Mouse (Mus musculus): ENCODE results near the gene Armc8. TPM values are rescaled to one million over a fixed set of nuclear protein-coding genes. Genes with fewer than 3 reads are reported as not detected.

The Armc8 gene
- polyA plus RNA-seq, 1 experiment, result 10.9 TPM

DNA sequence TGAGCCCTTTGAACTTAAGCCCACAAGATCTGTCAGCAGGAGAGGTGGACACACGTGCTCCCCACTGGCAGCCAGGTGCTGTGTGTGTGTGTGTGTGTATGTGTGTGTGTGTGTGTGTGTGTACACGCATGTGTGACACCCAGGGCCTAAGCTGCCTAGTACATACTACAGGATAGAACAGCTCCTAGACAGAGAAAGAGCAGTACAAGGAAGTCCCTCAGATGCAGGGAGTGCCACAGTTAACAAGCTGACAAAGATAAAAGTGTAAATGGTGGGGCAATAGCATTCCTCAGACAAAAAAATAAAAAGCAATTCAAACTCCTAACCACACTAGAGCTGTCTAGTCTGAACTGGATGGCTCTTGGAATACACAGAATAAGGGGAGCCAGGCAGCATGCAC, 16.6 kb downstream of the Armc8 start:
- no peak for TF ChIP-seq CTCF (IDR thresholded peaks at IDR 0.05; ENCODE audit: insufficient read depth, low read length)
- TF ChIP-seq POLR2A (IDR thresholded peaks at IDR 0.05; ENCODE audit: borderline replicate concordance, extremely low read depth, low read depth, low read length), result no peak
- Histone ChIP-seq H3K4me1 (ENCODE audit: control insufficient read depth, insufficient read depth, low read length) (no peaks in the 10 kb centered on the region; the same call in none of the 2 replicates), H3K4me3 (replicated peaks; ENCODE audit: extremely low read depth, low read depth, low read length) (no peak overlapping the region)
- WGBS, result 76% methylated on average over 2 of the region's 2 CpGs
- DNase-seq, result no peak

DNA sequence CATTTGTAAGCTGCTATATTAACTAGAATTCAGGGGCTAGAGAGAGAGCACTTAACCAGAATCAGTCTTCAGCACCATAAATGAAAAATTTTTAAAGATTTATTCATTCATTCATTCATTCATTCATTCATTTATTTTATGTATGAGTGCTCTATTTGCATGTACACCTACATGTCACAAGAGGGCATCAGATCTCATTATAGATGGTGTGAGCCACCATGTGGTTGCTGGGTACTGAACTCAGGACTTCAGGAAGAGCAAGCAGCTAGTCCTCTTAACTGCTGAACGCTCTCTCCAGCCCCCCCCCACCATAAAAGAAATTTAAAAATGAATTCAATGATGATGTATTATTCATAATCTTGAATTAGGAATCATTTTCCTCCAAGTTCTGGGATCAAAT, 22.4 kb downstream of the Armc8 start:
- Histone ChIP-seq H3K4me1 (ENCODE audit: control insufficient read depth, insufficient read depth, low read length) (no peaks in the 10 kb centered on the region), H3K4me3 (replicated peaks; ENCODE audit: extremely low read depth, low read depth, low read length) (no peak overlapping the region)
- TF ChIP-seq CTCF (IDR thresholded peaks at IDR 0.05; ENCODE audit: insufficient read depth, low read length) (no peak), POLR2A (IDR thresholded peaks at IDR 0.05; ENCODE audit: borderline replicate concordance, extremely low read depth, low read depth, low read length) (no peak)
- DNase-seq, result no peak
- 95% methylated on average over 1 of the region's 1 CpGs for WGBS

DNA sequence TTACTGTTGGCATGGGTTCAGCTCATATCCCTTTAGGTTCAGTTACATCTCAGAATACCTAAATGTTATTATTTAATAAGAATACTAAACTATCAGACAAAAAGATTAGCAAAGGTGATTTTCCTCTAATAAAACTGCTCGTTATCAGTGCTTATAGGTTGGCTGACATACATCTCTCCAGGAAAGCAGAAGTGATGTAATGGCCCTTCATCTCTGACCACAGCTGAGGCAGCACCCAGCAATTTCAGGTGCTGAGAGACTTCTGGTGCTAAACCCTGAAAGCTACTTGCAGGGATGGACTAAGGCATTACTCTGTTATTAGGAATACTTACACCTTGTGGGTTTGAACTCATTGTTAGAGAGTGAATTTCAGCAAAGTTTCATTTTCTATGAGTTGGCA, 36.8 kb downstream of the Armc8 start:
- no peak overlapping the region for H3K4me3 ChIP-seq (replicated peaks; ENCODE audit: extremely low read depth, low read depth, low read length)
- TF ChIP-seq POLR2A (IDR thresholded peaks at IDR 0.05; ENCODE audit: borderline replicate concordance, extremely low read depth, low read depth, low read length) (no peak), CTCF (IDR thresholded peaks at IDR 0.05; ENCODE audit: insufficient read depth, low read length) (no peak)
- WGBS, result 85% methylated on average over 1 of the region's 1 CpGs
- H3K4me1 ChIP-seq (ENCODE audit: control insufficient read depth, insufficient read depth, low read length), result no peaks in the 10 kb centered on the region
- DNase-seq, result no peak

DNA sequence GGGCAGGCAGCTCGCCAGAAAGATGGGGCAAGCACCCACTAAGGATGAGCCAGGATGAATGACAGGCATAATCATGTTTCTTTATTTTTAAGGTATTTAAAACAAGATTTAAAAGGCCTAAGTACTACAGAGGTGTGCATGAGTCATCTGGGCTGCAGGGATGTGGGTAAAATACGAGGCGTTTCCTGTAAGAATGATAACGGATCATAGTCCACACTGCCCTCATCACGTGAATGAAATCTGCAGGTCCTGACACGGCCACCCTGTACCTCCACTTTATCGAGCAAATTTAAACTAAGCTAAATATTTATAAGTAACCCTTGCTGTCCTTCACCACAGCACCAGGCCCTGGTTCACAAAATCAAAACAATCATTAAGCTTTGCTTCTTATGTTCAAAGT, 62.8 kb downstream of the Armc8 start:
- Histone ChIP-seq H3K4me3 (replicated peaks; ENCODE audit: extremely low read depth, low read depth, low read length) (no peak overlapping the region), H3K4me1 (ENCODE audit: control insufficient read depth, insufficient read depth, low read length) (no peaks in the 10 kb centered on the region)
- WGBS, result 62% methylated on average over 7 of the region's 7 CpGs
- TF ChIP-seq CTCF (IDR thresholded peaks at IDR 0.05; ENCODE audit: insufficient read depth, low read length) (no peak), POLR2A (IDR thresholded peaks at IDR 0.05; ENCODE audit: borderline replicate concordance, extremely low read depth, low read depth, low read length) (no peak)
- no peak for DNase-seq

DNA sequence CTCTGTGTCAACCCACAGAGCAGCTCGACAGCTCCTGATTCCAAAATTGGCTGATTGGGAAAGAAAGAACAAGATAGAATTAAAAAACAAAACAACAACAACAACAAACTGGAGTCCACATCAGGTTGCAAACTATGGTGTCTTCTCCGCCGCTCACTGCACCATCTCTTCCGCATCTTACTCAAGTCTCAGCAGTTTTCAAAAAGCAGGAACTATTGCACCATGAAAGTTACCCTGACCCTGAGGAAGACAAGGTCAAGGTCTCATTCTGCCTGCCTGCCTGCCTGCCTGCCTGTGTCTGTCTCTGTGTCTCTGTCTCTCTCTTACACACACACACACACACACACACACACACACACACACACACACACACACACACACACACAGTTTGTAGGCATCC, 69.4 kb downstream of the Armc8 start:
- WGBS, result 92% methylated on average over 4 of the region's 4 CpGs
- H3K4me3 ChIP-seq (replicated peaks; ENCODE audit: extremely low read depth, low read depth, low read length), result no peak overlapping the region
- TF ChIP-seq CTCF (IDR thresholded peaks at IDR 0.05; ENCODE audit: insufficient read depth, low read length) (no peak), POLR2A (IDR thresholded peaks at IDR 0.05; ENCODE audit: borderline replicate concordance, extremely low read depth, low read depth, low read length) (no peak)
- H3K4me1 ChIP-seq (ENCODE audit: control insufficient read depth, insufficient read depth, low read length), result no peaks in the 10 kb centered on the region
- no peak for DNase-seq

DNA sequence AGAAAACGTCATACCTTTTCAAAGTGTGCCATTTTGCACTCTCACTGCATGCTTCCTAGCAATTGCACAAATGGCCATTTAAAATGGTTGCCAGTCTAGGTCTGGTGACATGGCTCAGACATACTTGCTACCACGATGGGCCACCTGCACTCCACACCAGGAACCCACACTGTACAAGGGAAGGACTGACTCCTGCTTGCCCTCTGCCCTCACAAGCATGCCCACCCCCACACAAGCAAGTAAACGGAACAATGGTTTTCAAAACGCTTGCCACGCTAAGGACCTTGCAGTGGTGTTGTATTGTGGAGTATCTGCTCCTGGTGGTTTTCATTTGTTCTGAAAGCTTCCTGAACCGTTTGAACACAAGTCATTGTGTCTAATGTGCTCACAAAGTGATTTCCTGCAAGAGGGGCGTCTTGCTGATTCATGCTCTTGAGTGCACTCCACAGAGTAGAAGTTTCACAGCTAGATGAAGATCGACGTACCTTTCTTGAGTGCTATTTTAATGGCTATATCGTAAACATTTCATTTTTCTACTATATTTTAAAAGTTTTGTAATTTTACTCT, 76.0 kb downstream of the Armc8 start:
- WGBS, result 61% methylated on average over 10 of the region's 10 CpGs
- no peak for TF ChIP-seq CTCF (IDR thresholded peaks at IDR 0.05; ENCODE audit: insufficient read depth, low read length)
- no peak for TF ChIP-seq POLR2A (IDR thresholded peaks at IDR 0.05; ENCODE audit: borderline replicate concordance, extremely low read depth, low read depth, low read length)
- Histone ChIP-seq H3K4me3 (replicated peaks; ENCODE audit: extremely low read depth, low read depth, low read length) (no peak overlapping the region), H3K4me1 (ENCODE audit: control insufficient read depth, insufficient read depth, low read length) (no peaks in the 10 kb centered on the region)
- DNase-seq, result no peak

DNA sequence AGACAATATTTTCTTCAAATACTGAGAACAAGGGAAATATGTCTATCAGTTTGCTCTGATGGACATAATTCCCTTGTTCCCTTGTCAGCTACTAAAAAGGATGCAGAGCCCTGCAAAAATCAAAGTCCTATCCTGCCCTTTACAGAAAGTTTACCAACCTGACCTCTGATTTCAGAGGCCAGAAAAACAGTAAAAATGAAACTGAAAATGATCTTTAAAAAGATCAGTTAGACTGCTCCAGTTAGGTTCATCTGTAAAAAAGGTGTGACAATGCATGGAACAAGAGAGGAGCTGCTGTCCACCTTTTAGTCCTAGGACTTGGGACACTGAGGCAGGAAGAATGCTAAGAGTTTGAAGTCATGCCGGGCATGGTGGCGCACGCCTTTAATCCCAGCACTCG, 77.6 kb downstream of the Armc8 start:
- DNase-seq, result no peak
- WGBS, result 93% methylated on average over 4 of the region's 4 CpGs
- Histone ChIP-seq H3K4me1 (ENCODE audit: control insufficient read depth, insufficient read depth, low read length) (no peaks in the 10 kb centered on the region), H3K4me3 (replicated peaks; ENCODE audit: extremely low read depth, low read depth, low read length) (no peak overlapping the region)
- TF ChIP-seq POLR2A (IDR thresholded peaks at IDR 0.05; ENCODE audit: borderline replicate concordance, extremely low read depth, low read depth, low read length), result no peak
- TF ChIP-seq CTCF (IDR thresholded peaks at IDR 0.05; ENCODE audit: insufficient read depth, low read length), result no peak

DNA sequence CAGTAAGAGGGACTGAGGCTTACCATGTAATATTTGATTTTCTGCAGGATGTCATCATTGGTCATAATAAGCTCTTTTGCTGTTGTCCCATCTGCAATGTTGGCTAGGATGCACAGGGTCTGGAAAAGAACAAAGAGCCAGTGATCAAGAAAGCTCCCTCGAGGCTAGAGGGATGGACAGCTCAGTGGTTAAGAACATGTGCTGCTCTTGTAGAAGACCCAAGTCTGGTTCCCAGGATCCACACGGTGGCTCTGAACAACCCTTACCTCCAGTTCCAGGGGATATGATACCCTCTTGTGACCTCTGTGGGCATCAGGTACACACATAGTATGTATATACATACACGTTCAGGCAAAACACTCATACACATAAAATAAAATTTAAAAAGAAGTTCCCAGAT, 80.9 kb downstream of the Armc8 start:
- H3K4me3 ChIP-seq (replicated peaks; ENCODE audit: extremely low read depth, low read depth, low read length), result no peak overlapping the region
- H3K4me1 ChIP-seq (ENCODE audit: control insufficient read depth, insufficient read depth, low read length), result no peaks in the 10 kb centered on the region
- TF ChIP-seq CTCF (IDR thresholded peaks at IDR 0.05; ENCODE audit: insufficient read depth, low read length) (no peak), POLR2A (IDR thresholded peaks at IDR 0.05; ENCODE audit: borderline replicate concordance, extremely low read depth, low read depth, low read length) (no peak)
- 74% methylated on average over 3 of the region's 3 CpGs for WGBS
- DNase-seq, result no peak

DNA sequence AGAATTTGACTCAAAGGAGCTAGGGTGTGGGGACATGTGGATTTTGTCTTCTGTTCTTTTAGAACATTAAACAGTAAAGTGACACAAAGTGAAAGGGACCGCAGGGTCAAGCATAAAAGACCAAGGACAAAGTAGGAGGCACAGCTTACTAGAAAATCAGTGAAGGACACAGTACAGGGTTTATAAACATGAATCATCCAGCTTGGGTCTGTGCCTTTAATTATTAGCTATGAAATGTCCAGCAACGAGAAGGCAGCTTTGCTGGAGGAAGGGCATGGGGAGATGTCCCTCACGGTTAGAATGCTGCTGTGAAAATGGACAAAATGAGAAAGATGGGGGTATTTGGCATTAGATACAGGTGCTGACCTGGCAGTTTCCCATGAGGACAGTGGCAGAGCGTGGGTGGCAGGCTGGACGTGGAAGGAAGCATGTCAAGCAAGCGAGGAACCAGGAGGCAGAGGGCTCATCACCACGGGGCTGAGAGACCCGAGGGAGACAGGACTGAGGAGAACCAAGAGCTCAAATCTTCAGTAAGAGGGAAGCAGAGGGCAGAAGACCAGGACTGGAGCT, 81.5 kb downstream of the Armc8 start:
- Histone ChIP-seq H3K4me1 (ENCODE audit: control insufficient read depth, insufficient read depth, low read length) (no peaks in the 10 kb centered on the region), H3K4me3 (replicated peaks; ENCODE audit: extremely low read depth, low read depth, low read length) (no peak overlapping the region)
- no peak for TF ChIP-seq POLR2A (IDR thresholded peaks at IDR 0.05; ENCODE audit: borderline replicate concordance, extremely low read depth, low read depth, low read length)
- DNase-seq, result no peak
- WGBS, result 82% methylated on average over 8 of the region's 8 CpGs

DNA sequence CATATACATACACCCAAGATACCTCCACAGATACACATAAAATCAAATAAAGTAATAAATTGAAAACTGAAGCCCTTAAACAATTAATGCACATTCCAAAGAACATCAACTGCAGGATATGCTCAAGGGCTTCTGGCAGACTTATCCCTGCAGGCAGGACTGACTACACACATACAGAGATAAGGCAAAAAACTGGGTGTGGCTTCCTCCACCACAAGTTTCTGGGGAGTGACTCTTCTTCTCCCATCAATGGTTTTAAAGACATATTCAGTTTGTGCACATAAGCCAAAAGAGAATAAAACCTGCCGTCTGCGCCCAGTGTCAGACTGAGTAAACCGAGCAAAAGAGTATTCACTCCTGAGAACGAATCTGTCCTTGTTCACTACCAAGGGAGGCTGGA, 83.6 kb downstream of the Armc8 start:
- no peak for TF ChIP-seq POLR2A (IDR thresholded peaks at IDR 0.05; ENCODE audit: borderline replicate concordance, extremely low read depth, low read depth, low read length)
- TF ChIP-seq CTCF (IDR thresholded peaks at IDR 0.05; ENCODE audit: insufficient read depth, low read length), result no peak
- WGBS, result 96% methylated on average over 4 of the region's 4 CpGs
- DNase-seq, result no peak
- Histone ChIP-seq H3K4me1 (ENCODE audit: control insufficient read depth, insufficient read depth, low read length) (no peaks in the 10 kb centered on the region), H3K4me3 (replicated peaks; ENCODE audit: extremely low read depth, low read depth, low read length) (no peak overlapping the region)
